22 mouse cellular contexts compared by ENCODE assay signal in genomic region chrX:106113881-106114280, GRCm38 (mm10). TPM values are rescaled to one million over a fixed set of nuclear protein-coding genes. Genes with fewer than 3 reads are reported as not detected.
DNase-seq lines count a peak whose midpoint lies in the region; ATAC-seq and TF ChIP-seq lines count a peak whose summit lies in the region.
"Had no signal": no experiment of that assay in that cellular context is flagged by ENCODE, and none has a peak within 500 bp of the region (broad histone marks: within the 10 kb centered on the region; RNA-seq: fewer than 3 reads in every experiment).

No protein-coding gene starts in this region.

- no peaks in the 10 kb centered on the region for H3K79me2 ChIP-seq in MEL (ENCODE audit: control insufficient read depth, insufficient read depth, low read length, poor library complexity)

- H3K9me3 ChIP-seq in liver, postnatal 0 days (ENCODE audit: low read length): no peaks in the 10 kb centered on the region
- no peaks in the 10 kb centered on the region for H3K9me3 ChIP-seq in MEL (replicated peaks; ENCODE audit: insufficient read depth, low read length)
- no peaks in the 10 kb centered on the region for H3K9me3 ChIP-seq in lung, postnatal 0 days (ENCODE audit: low read length)
- H3K9me3 ChIP-seq: G1E had no signal

- TF ChIP-seq POLR2A in MEL (IDR thresholded peaks at IDR 0.05; ENCODE audit: control insufficient read depth in 1 of 2, insufficient read depth in 1 of 2, low read depth in 1 of 2, low read length in 2 of 2, poor library complexity in 1 of 2): no peak

- no peak for ATAC-seq in liver, postnatal 0 days
- ATAC-seq in lung, postnatal 0 days: no peak
- ATAC-seq: activated CD4-positive, CD25-positive, alpha-beta regulatory T cell, adult 4 months; CD4-positive, CD25-positive, alpha-beta regulatory T cell, adult 4 months; Patski had no signal

- no peaks in the 10 kb centered on the region for H3K27me3 ChIP-seq in liver, postnatal 0 days (ENCODE audit: insufficient read depth, low read length)
- H3K27me3 ChIP-seq in MEL (ENCODE audit: control insufficient read depth in 1 of 2, insufficient read depth in 2 of 2, low read length in 2 of 2): no peaks in the 10 kb centered on the region
- no peaks in the 10 kb centered on the region for H3K27me3 ChIP-seq in lung, postnatal 0 days (replicated peaks; ENCODE audit: insufficient read depth, low read length)
- H3K27me3 ChIP-seq: CH12.LX had no signal

- no peak overlapping the region for H3K9ac ChIP-seq in liver, postnatal 0 days (replicated peaks)
- no peak overlapping the region for H3K9ac ChIP-seq in MEL (ENCODE audit: control insufficient read depth, low read depth, low read length, poor library complexity, severe bottlenecking)
- no peak overlapping the region for H3K9ac ChIP-seq in lung, postnatal 0 days (replicated peaks; ENCODE audit: low read depth)

- no peak for TF ChIP-seq EP300 in liver, postnatal 0 days (IDR thresholded peaks at IDR 0.05; ENCODE audit: low read depth)
- TF ChIP-seq EP300 in MEL (IDR thresholded peaks at IDR 0.05; ENCODE audit: low read depth in 1 of 2, low read length in 2 of 2): peak; percentile 58 to 67; a peak in 3 of 4 replicates
- TF ChIP-seq EP300 in lung, postnatal 0 days (IDR thresholded peaks at IDR 0.05): no peak

- H3K4me2 ChIP-seq in liver, postnatal 0 days (ENCODE audit: low read depth, low read length): no peak overlapping the region
- H3K4me2 ChIP-seq in lung, postnatal 0 days (replicated peaks; ENCODE audit: low read depth, low read length): no peak overlapping the region

- H3K4me3 ChIP-seq in liver, postnatal 0 days (ENCODE audit: low read depth, low read length): no peak overlapping the region
- no peak overlapping the region for H3K4me3 ChIP-seq in MEL (ENCODE audit: control insufficient read depth in 1 of 2, insufficient read depth in 1 of 2, low read depth in 2 of 2, low read length in 2 of 2)
- no peak overlapping the region for H3K4me3 ChIP-seq in lung, postnatal 0 days (ENCODE audit: low read depth, low read length)

- TF ChIP-seq CTCF in liver, postnatal 0 days (IDR thresholded peaks at IDR 0.05; ENCODE audit: low read depth): no peak
- TF ChIP-seq CTCF in MEL (IDR thresholded peaks at IDR 0.05 in 2 of 3, conservative IDR thresholded peaks at IDR 0.05 in 1 of 3; ENCODE audit: control insufficient read depth in 1 of 3, insufficient read depth in 1 of 3, low read depth in 2 of 3, low read length in 3 of 3, poor library complexity in 1 of 3, severe bottlenecking in 1 of 3): no peak
- TF ChIP-seq CTCF in lung, postnatal 0 days (IDR thresholded peaks at IDR 0.05): no peak

- H3K27ac ChIP-seq in liver, postnatal 0 days (ENCODE audit: low read depth): 0 out of 2 replicates have a peak overlapping the region, but pooled peaks have one; percentile 40
- H3K27ac ChIP-seq in MEL (ENCODE audit: control insufficient read depth, low read depth, low read length): no peak overlapping the region
- no peak overlapping the region for H3K27ac ChIP-seq in lung, postnatal 0 days (ENCODE audit: low read length)

- DNase-seq in liver, postnatal 0 days: no peak
- no peak for DNase-seq in liver
- peak; percentile 22 for DNase-seq in MEL (ENCODE audit: low read depth, low spot score)
- no peak for DNase-seq in lung, postnatal 0 days (ENCODE audit: low spot score)
- DNase-seq: adrenal gland, adult 2 months; adrenal gland, adult 8-10 months; adrenal gland, postnatal 10 days; adrenal gland, postnatal 14 days; adrenal gland, postnatal 25 days; adrenal gland, postnatal 36 days; B cell, adult 2 months; cerebellum, adult 11 months; cerebellum, adult 11-12 months; cerebellum, adult 18-20 months; cerebellum, adult 2 months had no signal

- 55% methylated on average over 4 of the region's 4 CpGs for WGBS in liver, postnatal 0 days (ENCODE audit: insufficient replicate concordance)
- WGBS in lung, postnatal 0 days: 89% methylated on average over 4 of the region's 4 CpGs

- H3K4me1 ChIP-seq in liver, postnatal 0 days (ENCODE audit: insufficient read depth): no peaks in the 10 kb centered on the region
- peaks cover 4 to 6% of the 10 kb centered on the region in 2 experiments for H3K4me1 ChIP-seq in MEL (ENCODE audit: control insufficient read depth in 1 of 2, insufficient read depth in 2 of 2, low read length in 2 of 2)
- H3K4me1 ChIP-seq in lung, postnatal 0 days (ENCODE audit: insufficient read depth, low read depth, low read length): no peaks in the 10 kb centered on the region

- peaks cover 2% of the 10 kb centered on the region; the same call in 1 of the 2 replicates for H3K36me3 ChIP-seq in liver, postnatal 0 days (replicated peaks; ENCODE audit: insufficient read depth, low read length)
- H3K36me3 ChIP-seq in MEL (ENCODE audit: control insufficient read depth in 1 of 2, insufficient read depth in 2 of 2, low read length in 2 of 2): peaks cover 0 to 3% of the 10 kb centered on the region in 2 experiments; a peak in 1 of 4 replicates
- no peaks in the 10 kb centered on the region for H3K36me3 ChIP-seq in lung, postnatal 0 days (ENCODE audit: insufficient read depth, low read length)

- no peak for TF ChIP-seq RAD21 in MEL (IDR thresholded peaks at IDR 0.05; ENCODE audit: low read depth, low read length)

TF ChIP-seq in MEL, 35 proteins besides CTCF, POLR2A, EP300 and RAD21:
- TF ChIP-seq MAFK (IDR thresholded peaks at IDR 0.05; ENCODE audit: borderline replicate concordance, low read depth, low read length) (no peak), GATA1 (IDR thresholded peaks at IDR 0.05; ENCODE audit: low read depth, low read length) (peak; percentile 72), TCF12 (IDR thresholded peaks at IDR 0.05; ENCODE audit: low read depth, low read length) (peak; percentile 61; the same call in 1 of the 2 replicates), ZNF384 (IDR thresholded peaks at IDR 0.05; ENCODE audit: low read depth, low read length) (peak; percentile 23; the same call in 1 of the 2 replicates), TAL1 (IDR thresholded peaks at IDR 0.05; ENCODE audit: low read length) (no peak), ELF1 (IDR thresholded peaks at IDR 0.05; ENCODE audit: low read depth, low read length) (no peak), ETS1 (IDR thresholded peaks at IDR 0.05; ENCODE audit: low read depth, low read length) (0 out of 2 replicates have a peak, but pooled peaks have one; percentile 21), BHLHE40 (IDR thresholded peaks at IDR 0.05; ENCODE audit: borderline replicate concordance, low read depth, low read length) (no peak), MXI1 (IDR thresholded peaks at IDR 0.05; ENCODE audit: low read depth, low read length) (no peak), MAZ (IDR thresholded peaks at IDR 0.05; ENCODE audit: low read depth, low read length) (no peak), CHD2 (IDR thresholded peaks at IDR 0.05; ENCODE audit: low read length) (no peak), MEF2A (IDR thresholded peaks at IDR 0.05; ENCODE audit: extremely low read depth, insufficient replicate concordance, low read depth, low read length, poor library complexity, severe bottlenecking) (no peak), MYB (IDR thresholded peaks at IDR 0.05; ENCODE audit: low read depth, low read length) (no peak), CHD1 (IDR thresholded peaks at IDR 0.05; ENCODE audit: low read depth, low read length) (no peak), ZMIZ1 (IDR thresholded peaks at IDR 0.05; ENCODE audit: low read depth, low read length) (no peak), UBTF (IDR thresholded peaks at IDR 0.05; ENCODE audit: borderline replicate concordance, insufficient read depth, low read depth, low read length) (no peak)

RNA-seq across cellular contexts. Expression of gene Tlr13, which starts 29.1 kb away (rescaled TPM):
- 1.2 and 1.5 TPM in 2 replicates for polyA plus RNA-seq in liver, postnatal 0 days (2015; fragmentation: Nextera tagmentation; extraction: Ambion mirVana)
- not detected in 2 replicates for total RNA-seq in MEL (2012; rRNA removed)
- polyA plus RNA-seq in MEL (2012; ENCODE audit: insufficient read depth in 1 of 2, insufficient read length in 2 of 2, low read depth in 1 of 2, low replicate concordance in 2 of 2, missing spikeins in 1 of 2): not detected
- polyA plus RNA-seq in lung, postnatal 0 days (2015; fragmentation: Nextera tagmentation; extraction: Ambion mirVana): 1.7 and 2.0 TPM in 2 replicates
- total RNA-seq: CH12.LX, ES-E14 had no signal
- polyA plus RNA-seq: C2C12; CD4-positive, CD25-positive, alpha-beta regulatory T cell, adult 4 months; G1E; Patski had no signal
